Mouse (Mus musculus): ENCODE data around the gene Lclat1.
A peak's percentile ranks its signal among the peaks of the same experiment; 100 is the strongest.
"Not testable (repeated sequence)": the region's sequence is repeated elsewhere in the genome, so short reads cannot be mapped to it uniquely, and the experiment has no call there.

Gene Lclat1

GRCm38 (mm10) chr17:73145426-73145825, 37.6 kb downstream of the Lclat1 start:
- no peak for DNase-seq

- no peak for DNase-seq
These were observed 40.8 kb downstream of the Lclat1 start for GRCm38 (mm10) chr17:73148607-73149006.

GRCm38 (mm10) chr17:73152790-73153525, 45.2 kb downstream of the Lclat1 start:
- not testable (repeated sequence) for DNase-seq

GRCm38 (mm10) chr17:73153672-73154071, 45.9 kb downstream of the Lclat1 start:
- no peak for DNase-seq

GRCm38 (mm10) chr17:73156606-73157005, 48.8 kb downstream of the Lclat1 start:
- DNase-seq, result no peak

- no peak for DNase-seq
These were observed 54.0 kb downstream of the Lclat1 start for GRCm38 (mm10) chr17:73161795-73162194.

- no peak for DNase-seq
These were observed 54.8 kb downstream of the Lclat1 start for GRCm38 (mm10) chr17:73162445-73163208.

- DNase-seq, result no peak
These were observed 55.8 kb downstream of the Lclat1 start for GRCm38 (mm10) chr17:73163597-73163996.

- DNase-seq, result no peak
These were observed 56.3 kb downstream of the Lclat1 start for GRCm38 (mm10) chr17:73164121-73164520.

- DNase-seq, result no peak
These were observed 61.7 kb downstream of the Lclat1 start for GRCm38 (mm10) chr17:73169461-73169860.

- no peak for DNase-seq
These were observed 62.4 kb downstream of the Lclat1 start for GRCm38 (mm10) chr17:73170141-73170540.

- DNase-seq, result peak; percentile 79
These were observed 66.3 kb downstream of the Lclat1 start for GRCm38 (mm10) chr17:73174083-73174562.

GRCm38 (mm10) chr17:73175720-73176119, 67.9 kb downstream of the Lclat1 start:
- DNase-seq, result no peak

GRCm38 (mm10) chr17:73177079-73177478, 69.3 kb downstream of the Lclat1 start:
- no peak for DNase-seq

- no peak for DNase-seq
These were observed 79.1 kb downstream of the Lclat1 start for GRCm38 (mm10) chr17:73186929-73187328.

GRCm38 (mm10) chr17:73194146-73194545, 86.4 kb downstream of the Lclat1 start:
- DNase-seq, result no peak

- DNase-seq, result peak; percentile 45
These were observed 86.8 kb downstream of the Lclat1 start for GRCm38 (mm10) chr17:73194575-73194974.

GRCm38 (mm10) chr17:73195074-73195723, 87.4 kb downstream of the Lclat1 start:
- no peak for DNase-seq

GRCm38 (mm10) chr17:73196139-73196538, 88.4 kb downstream of the Lclat1 start:
- DNase-seq, result peak; percentile 32

- DNase-seq, result no peak
These were observed 89.9 kb downstream of the Lclat1 start for GRCm38 (mm10) chr17:73197724-73198123.

- no peak for DNase-seq
These were observed 91.6 kb downstream of the Lclat1 start for GRCm38 (mm10) chr17:73199387-73199786.

GRCm38 (mm10) chr17:73200380-73200779, 92.6 kb downstream of the Lclat1 start:
- DNase-seq, result no peak

GRCm38 (mm10) chr17:73203642-73204332, 96.0 kb downstream of the Lclat1 start:
- peak; percentile 24 for DNase-seq

All from lung, postnatal 14 days (tissue).